Mouse (Mus musculus) neural tube, embryonic 13.5 days (tissue): ENCODE results near the gene Gm20388. TPM values are rescaled to one million over a fixed set of nuclear protein-coding genes. Genes with fewer than 3 reads are reported as not detected.
A peak's percentile ranks its signal among the peaks of the same experiment; 100 is the strongest.

Experiments used
- ATAC-seq: fragments of 200-750 bp; cut with Nextera tagmentation; 2 replicates; pipeline ENCODE4 v1.8.0; 2017; ENCODE audit warnings: low read depth, mild to moderate bottlenecking, moderate TSS enrichment, moderate library complexity
- H3K27ac ChIP-seq: fragments of 300-500 bp; sonication (generic); replicated peaks from 2 replicates; pipeline ENCODE4 v1.5.1; 2015; ENCODE audit warnings: moderate library complexity, mild to moderate bottlenecking, inconsistent platforms
- H3K27me3 ChIP-seq: fragments of 300-500 bp; sonication (generic); 2 replicates; pipeline ENCODE4 v1.6.1; 2015; ENCODE audit warnings: mild to moderate bottlenecking, inconsistent platforms
- H3K36me3 ChIP-seq: fragments of 300-500 bp; sonication (generic); 2 replicates; pipeline ENCODE4 v1.6.1; 2015; ENCODE audit warnings: mild to moderate bottlenecking, inconsistent platforms
- H3K4me1 ChIP-seq: fragments of 300-500 bp; sonication (generic); replicated peaks from 2 replicates; pipeline ENCODE4 v1.6.1; 2015; ENCODE audit warnings: inconsistent platforms
- H3K4me2 ChIP-seq: fragments of 300-500 bp; sonication (generic); 2 replicates; pipeline ENCODE4 v1.6.1; 2015; ENCODE audit warnings: inconsistent platforms, mild to moderate bottlenecking, moderate library complexity
- H3K4me3 ChIP-seq: fragments of 300-500 bp; sonication (generic); 2 replicates; pipeline ENCODE4 v1.5.1; 2015; ENCODE audit warnings: mild to moderate bottlenecking, inconsistent platforms
- H3K9ac ChIP-seq: fragments of 300-500 bp; sonication (generic); 2 replicates; pipeline ENCODE4 v1.6.1; 2015; ENCODE audit warnings: moderate library complexity, mild to moderate bottlenecking, inconsistent platforms
- H3K9me3 ChIP-seq: fragments of 300-500 bp; sonication (generic); 2 replicates; pipeline ENCODE4 v1.6.1; 2016; ENCODE audit warnings: inconsistent platforms
- WGBS: fragments of 180-500 bp; shearing (Covaris S2); methylation state at CpG from one replicate; pipeline ENCODE4 v1.1.7; 2015; 5-methylcytosine and 5-hydroxymethylcytosine counted together
- polyA plus RNA-seq: library from polyadenylated mRNA; unstranded; fragments of >200 nt; fragmentation: Nextera tagmentation; extraction: Ambion mirVana; gene quantifications from 2 replicates; pipeline ENCODE4 v1.2.1, GENCODE M21; 2015

Gene Gm20388
- polyA plus RNA-seq, 1 experiment from 2014 or later, result 0.27 TPM

GRCm38 (mm10) chr8:122760116-122760515, 2849.5 kb downstream of the Gm20388 start:
- no peak overlapping the region for H3K4me3 ChIP-seq
- 74% methylated on average over 7 of the region's 7 CpGs for WGBS
- no peaks in the 10 kb centered on the region for H3K36me3 ChIP-seq
- no peak overlapping the region for H3K9ac ChIP-seq
- H3K9me3 ChIP-seq, result no peaks in the 10 kb centered on the region
- peaks cover 8% of the 10 kb centered on the region; the same call in 1 of the 2 replicates for H3K27me3 ChIP-seq
- H3K27ac ChIP-seq, result 0 out of 2 replicates have a peak overlapping the region, but pooled peaks have one; percentile 3
- H3K4me2 ChIP-seq, result no peak overlapping the region
- peaks cover 28% of the 10 kb centered on the region for H3K4me1 ChIP-seq
- no peak for ATAC-seq

- H3K4me3 ChIP-seq, result no peak overlapping the region
- no peaks in the 10 kb centered on the region for H3K9me3 ChIP-seq
- no peak for ATAC-seq
- no peak overlapping the region for H3K9ac ChIP-seq
- H3K27ac ChIP-seq, result no peak overlapping the region
- WGBS, result 77% methylated on average over 6 of the region's 6 CpGs
- H3K36me3 ChIP-seq, result no peaks in the 10 kb centered on the region
- H3K4me2 ChIP-seq, result no peak overlapping the region
- H3K4me1 ChIP-seq, result peaks cover 28% of the 10 kb centered on the region
- peaks cover 5% of the 10 kb centered on the region; the same call in 1 of the 2 replicates for H3K27me3 ChIP-seq
Observed at GRCm38 (mm10) chr8:122761109-122761508, 2850.5 kb downstream of the Gm20388 start.

GRCm38 (mm10) chr8:122762731-122763266, 2852.2 kb downstream of the Gm20388 start:
- 45% methylated on average over 12 of the region's 12 CpGs for WGBS
- H3K4me3 ChIP-seq, result no peak overlapping the region
- peaks cover 38% of the 10 kb centered on the region for H3K4me1 ChIP-seq
- no peak overlapping the region for H3K9ac ChIP-seq
- no peak overlapping the region for H3K4me2 ChIP-seq
- no peak overlapping the region for H3K27ac ChIP-seq
- no peaks in the 10 kb centered on the region for H3K9me3 ChIP-seq
- H3K36me3 ChIP-seq, result no peaks in the 10 kb centered on the region
- no peak for ATAC-seq
- H3K27me3 ChIP-seq, result no peaks in the 10 kb centered on the region

- no peaks in the 10 kb centered on the region for H3K27me3 ChIP-seq
- no peaks in the 10 kb centered on the region for H3K36me3 ChIP-seq
- no peak overlapping the region for H3K4me3 ChIP-seq
- no peak overlapping the region for H3K4me2 ChIP-seq
- H3K9me3 ChIP-seq, result no peaks in the 10 kb centered on the region
- WGBS, result 83% methylated on average over 14 of the region's 14 CpGs
- no peak overlapping the region for H3K27ac ChIP-seq
- no peak for ATAC-seq
- H3K4me1 ChIP-seq, result peaks cover 38% of the 10 kb centered on the region
- no peak overlapping the region for H3K9ac ChIP-seq
Observed at GRCm38 (mm10) chr8:122763267-122763738, 2852.7 kb downstream of the Gm20388 start.

GRCm38 (mm10) chr8:122764790-122765474, 2854.3 kb downstream of the Gm20388 start:
- H3K4me2 ChIP-seq, result no peak overlapping the region
- H3K9me3 ChIP-seq, result no peaks in the 10 kb centered on the region
- ATAC-seq, result no peak
- H3K4me1 ChIP-seq, result peaks cover 42% of the 10 kb centered on the region
- no peak overlapping the region for H3K4me3 ChIP-seq
- H3K36me3 ChIP-seq, result no peaks in the 10 kb centered on the region
- H3K27me3 ChIP-seq, result no peaks in the 10 kb centered on the region; the same call in 1 of the 2 replicates
- WGBS, result 89% methylated on average over 7 of the region's 7 CpGs
- H3K9ac ChIP-seq, result no peak overlapping the region
- no peak overlapping the region for H3K27ac ChIP-seq

- WGBS, result 66% methylated on average over 5 of the region's 5 CpGs
Observed at GRCm38 (mm10) chr8:122766189-122766588, 2855.5 kb downstream of the Gm20388 start.

GRCm38 (mm10) chr8:122766647-122767200, 2856.1 kb downstream of the Gm20388 start:
- Histone ChIP-seq H3K27me3 (no peaks in the 10 kb centered on the region; the same call in 1 of the 2 replicates), H3K4me2 (no peak overlapping the region), H3K36me3 (no peaks in the 10 kb centered on the region), H3K27ac (0 out of 2 replicates have a peak overlapping the region, but pooled peaks have one; percentile 13), H3K4me3 (no peak overlapping the region), H3K9me3 (no peaks in the 10 kb centered on the region), H3K9ac (no peak overlapping the region), H3K4me1 (peaks cover 36% of the 10 kb centered on the region)
- WGBS, result 42% methylated on average over 8 of the region's 8 CpGs
- ATAC-seq, result no peak

More at GRCm38 (mm10) chr8:122766189-122766588, 2855.5 kb downstream of the Gm20388 start:
- H3K27ac ChIP-seq, result no peak overlapping the region
- H3K4me2 ChIP-seq, result no peak overlapping the region
- no peak overlapping the region for H3K9ac ChIP-seq
- no peaks in the 10 kb centered on the region for H3K9me3 ChIP-seq
- no peak overlapping the region for H3K4me3 ChIP-seq
- peaks cover 36% of the 10 kb centered on the region for H3K4me1 ChIP-seq
- no peaks in the 10 kb centered on the region for H3K36me3 ChIP-seq
- no peaks in the 10 kb centered on the region; the same call in 1 of the 2 replicates for H3K27me3 ChIP-seq
- ATAC-seq, result no peak

- no peak overlapping the region for H3K4me3 ChIP-seq
- no peaks in the 10 kb centered on the region for H3K9me3 ChIP-seq
- ATAC-seq, result no peak
Observed at GRCm38 (mm10) chr8:122767229-122767628, 2856.6 kb downstream of the Gm20388 start.

GRCm38 (mm10) chr8:122769251-122770058, 2858.8 kb downstream of the Gm20388 start:
- Histone ChIP-seq H3K9me3 (no peaks in the 10 kb centered on the region), H3K36me3 (no peaks in the 10 kb centered on the region), H3K27me3 (peaks cover 19% of the 10 kb centered on the region), H3K4me3 (no peak overlapping the region), H3K27ac (no peak overlapping the region), H3K9ac (no peak overlapping the region), H3K4me1 (peaks cover 24% of the 10 kb centered on the region), H3K4me2 (no peak overlapping the region)
- ATAC-seq, result peak; percentile 60; the same call in 1 of the 2 replicates
- 51% methylated on average over 24 of the region's 24 CpGs for WGBS

More at GRCm38 (mm10) chr8:122767229-122767628, 2856.6 kb downstream of the Gm20388 start:
- WGBS, result 44% methylated on average over 9 of the region's 9 CpGs
- Histone ChIP-seq H3K27me3 (no peaks in the 10 kb centered on the region; the same call in 1 of the 2 replicates), H3K9ac (no peak overlapping the region), H3K4me2 (no peak overlapping the region), H3K36me3 (no peaks in the 10 kb centered on the region), H3K27ac (no peak overlapping the region), H3K4me1 (peaks cover 33% of the 10 kb centered on the region)

- H3K36me3 ChIP-seq, result no peaks in the 10 kb centered on the region
- no peak overlapping the region for H3K9ac ChIP-seq
- H3K4me1 ChIP-seq, result peaks cover 30% of the 10 kb centered on the region
- ATAC-seq, result no peak
- peaks cover 23% of the 10 kb centered on the region for H3K27me3 ChIP-seq
- WGBS, result 44% methylated on average over 10 of the region's 10 CpGs
- no peak overlapping the region for H3K4me2 ChIP-seq
- no peaks in the 10 kb centered on the region for H3K9me3 ChIP-seq
- no peak overlapping the region for H3K4me3 ChIP-seq
- no peak overlapping the region for H3K27ac ChIP-seq
Observed at GRCm38 (mm10) chr8:122772431-122773060, 2861.9 kb downstream of the Gm20388 start.
